Mouse (Mus musculus): ENCODE measurements at regions not wholly inside any gene's neighbourhood (a gene's known extent, or its start where the extent isn't known, plus 50 kb on each side); places are given as distances from the start of the nearest gene placed in this dataset.
A peak's percentile ranks its signal among the peaks of the same experiment; 100 is the strongest.

DNA sequence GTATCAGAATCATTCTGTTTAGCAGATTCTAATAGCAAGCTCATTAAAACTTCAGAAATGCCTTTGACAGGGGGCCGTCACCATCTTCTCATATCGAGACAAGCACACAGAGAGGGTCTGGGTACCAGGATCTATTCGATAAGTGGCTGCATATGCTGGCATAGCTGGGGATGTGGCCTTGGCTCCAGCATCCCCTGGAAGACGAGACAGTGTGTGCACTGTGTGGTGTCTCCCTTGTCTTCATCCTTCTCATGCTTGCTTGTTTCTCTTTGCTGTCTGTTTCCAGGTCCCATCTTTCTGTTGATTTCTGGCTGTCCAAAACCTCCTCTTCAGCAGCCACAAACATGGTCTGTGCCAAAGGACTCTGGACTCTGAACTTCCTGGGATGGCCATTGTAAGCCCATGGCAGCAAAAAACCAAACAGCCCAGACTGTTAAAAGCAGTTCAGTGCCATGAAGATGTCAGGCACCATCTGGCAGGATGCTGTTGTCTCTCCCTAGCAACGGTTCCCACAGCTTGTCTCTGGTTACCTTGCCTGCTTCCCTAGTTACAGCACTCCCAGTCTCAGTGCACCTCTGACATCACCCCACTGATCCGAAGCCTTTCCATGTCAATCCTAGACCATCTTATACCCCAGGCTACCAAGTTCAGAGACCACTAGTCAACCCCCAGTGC lies 56.5 kb downstream of the Kctd12 start:
- intact Hi-C loops (cut with DNase I): no loop called here
- DNase-seq (ENCODE audit: extremely low spot score in 1 of 2, low spot score in 2 of 2): peak in 1 of 2 experiments; percentile 28

DNA sequence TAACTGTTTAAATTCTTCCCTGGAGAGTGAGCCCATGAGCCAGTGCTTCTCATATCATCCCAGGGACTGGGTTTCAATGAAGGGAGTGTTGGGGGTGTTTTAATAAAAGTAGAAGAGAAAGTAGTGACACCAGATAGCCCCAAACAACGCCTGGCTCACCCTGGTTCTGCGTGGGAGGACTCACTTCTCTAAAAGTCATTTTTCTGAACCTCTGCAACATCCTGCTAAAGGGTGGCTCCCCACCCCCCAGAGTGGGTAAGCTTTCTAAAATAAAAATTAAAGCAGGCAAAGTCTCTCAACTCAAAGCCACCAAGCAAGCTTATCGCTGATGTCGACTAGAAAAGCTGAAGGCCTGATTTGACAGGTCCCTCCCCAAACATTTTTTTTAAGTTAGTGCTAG lies 57.8 kb downstream of the Kctd12 start:
- DNase-seq (ENCODE audit: extremely low spot score in 1 of 2, low spot score in 2 of 2): no peak
- intact Hi-C loops (cut with DNase I): no loop called here

DNA sequence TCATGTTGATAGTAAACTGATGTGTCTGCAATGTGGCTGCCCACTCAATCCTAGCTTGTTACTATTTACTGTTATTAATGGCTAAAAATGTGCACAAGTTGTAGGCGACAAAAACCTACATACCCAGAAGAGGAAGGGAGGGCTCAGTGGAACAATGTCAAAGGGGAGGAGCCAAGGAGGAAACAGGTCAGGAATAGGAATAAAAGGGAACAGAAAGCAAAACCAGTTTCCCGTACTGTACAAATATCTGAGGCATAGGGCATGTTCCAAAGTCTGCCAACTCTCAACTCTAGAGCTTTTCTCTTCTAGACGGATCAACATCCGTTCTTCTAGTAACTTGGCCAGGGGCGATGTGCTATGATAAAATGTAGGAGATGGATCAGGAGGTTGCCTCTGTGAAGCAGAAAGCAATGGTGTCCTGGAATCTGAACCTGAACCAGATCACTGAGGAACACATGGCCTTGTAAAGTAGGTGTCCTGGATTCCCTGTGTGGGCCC lies 59.9 kb downstream of the Kctd12 start:
- intact Hi-C loops (cut with DNase I): no loop called here
- no peak for DNase-seq (ENCODE audit: extremely low spot score in 1 of 2, low spot score in 2 of 2)

DNA sequence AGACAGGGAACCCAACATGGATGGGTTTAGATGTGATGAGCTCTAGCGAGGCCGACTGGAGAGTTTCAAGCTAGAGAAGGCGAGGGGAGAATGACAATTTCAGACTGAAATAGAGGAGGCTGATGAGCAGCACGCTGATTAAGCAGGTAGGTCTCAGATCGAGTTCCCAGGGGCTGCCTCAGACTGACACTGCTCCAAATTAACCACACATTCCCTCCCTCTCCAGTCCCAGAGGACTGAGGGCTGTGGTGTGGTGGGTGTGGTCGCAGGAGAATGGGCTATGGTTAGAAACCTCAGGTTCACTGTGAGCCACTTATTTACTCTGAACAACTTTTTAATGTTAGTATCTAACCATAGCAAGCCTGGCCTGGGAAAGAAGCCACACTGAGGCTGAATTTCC lies 62.0 kb downstream of the Kctd12 start:
- intact Hi-C loops (cut with DNase I): no loop called here
- DNase-seq (ENCODE audit: extremely low spot score in 1 of 2, low spot score in 2 of 2): no peak

DNA sequence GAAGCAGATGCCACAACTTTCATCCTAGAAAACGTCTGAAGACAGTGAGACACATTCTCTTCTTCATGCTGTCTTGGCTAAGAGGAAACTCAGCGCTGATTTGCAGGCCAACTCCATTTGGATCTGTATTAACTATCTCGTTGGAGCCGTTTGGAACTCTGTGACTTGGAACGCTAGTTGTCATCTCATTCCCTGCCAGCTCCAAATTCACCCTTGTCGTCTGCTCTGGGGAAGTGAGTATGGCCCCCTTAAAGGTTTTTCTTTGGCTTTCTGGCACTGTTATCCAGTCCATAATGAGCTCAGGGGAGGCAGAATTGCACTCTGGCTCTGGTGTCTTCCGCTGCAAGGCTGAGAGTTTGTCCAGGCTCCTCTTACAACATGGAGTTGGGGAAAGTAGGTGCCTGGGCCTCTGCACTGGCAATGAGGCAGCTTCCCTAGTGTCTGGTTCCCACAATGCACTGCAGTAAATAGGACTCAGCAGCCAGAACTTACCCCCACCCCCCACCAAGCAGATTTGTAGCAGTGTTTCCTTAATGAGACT lies 63.1 kb downstream of the Kctd12 start:
- DNase-seq (ENCODE audit: extremely low spot score in 1 of 2, low spot score in 2 of 2): no peak
- intact Hi-C loops (cut with DNase I): no loop called here

DNA sequence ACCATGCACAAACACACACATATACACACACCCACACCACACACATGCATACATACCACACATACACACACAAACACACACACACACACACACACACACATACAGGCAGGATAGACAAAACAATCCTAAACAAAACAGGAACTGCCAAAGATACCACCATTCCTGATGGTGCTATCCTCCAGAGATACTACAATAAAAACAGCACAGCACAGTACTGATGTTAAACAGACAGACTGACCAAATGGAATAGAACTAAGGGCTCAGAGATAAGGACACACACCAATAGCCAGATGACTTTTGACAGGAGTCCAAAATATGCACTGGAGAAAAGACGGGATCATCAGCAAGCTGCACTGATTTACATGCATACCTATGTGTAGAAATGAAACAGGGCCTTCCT lies 64.5 kb downstream of the Kctd12 start:
- intact Hi-C loops (cut with DNase I): no loop called here
- DNase-seq (ENCODE audit: extremely low spot score in 1 of 2, low spot score in 2 of 2): no peak

DNA sequence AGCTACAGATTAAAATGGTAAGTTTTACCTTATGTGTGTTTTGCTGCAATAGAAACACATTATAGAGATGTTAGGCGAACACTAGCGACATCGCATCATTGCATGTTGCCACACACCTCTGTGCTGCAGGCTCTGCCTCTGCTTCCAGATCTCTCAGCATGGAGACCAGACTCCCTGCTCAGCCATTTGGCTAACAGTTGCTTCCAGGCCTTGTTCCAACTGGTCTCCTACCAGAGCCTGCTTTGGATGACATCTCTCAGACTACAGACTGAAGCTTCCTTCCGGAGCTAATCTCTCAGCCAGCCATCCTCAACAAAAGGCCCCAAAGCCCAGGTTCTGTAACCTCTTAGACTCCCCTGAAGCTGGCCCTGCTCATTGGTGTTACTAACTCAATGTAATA lies 66.5 kb downstream of the Kctd12 start:
- intact Hi-C loops (cut with DNase I): no loop called here
- DNase-seq (ENCODE audit: extremely low spot score in 1 of 2, low spot score in 2 of 2): no peak

DNA sequence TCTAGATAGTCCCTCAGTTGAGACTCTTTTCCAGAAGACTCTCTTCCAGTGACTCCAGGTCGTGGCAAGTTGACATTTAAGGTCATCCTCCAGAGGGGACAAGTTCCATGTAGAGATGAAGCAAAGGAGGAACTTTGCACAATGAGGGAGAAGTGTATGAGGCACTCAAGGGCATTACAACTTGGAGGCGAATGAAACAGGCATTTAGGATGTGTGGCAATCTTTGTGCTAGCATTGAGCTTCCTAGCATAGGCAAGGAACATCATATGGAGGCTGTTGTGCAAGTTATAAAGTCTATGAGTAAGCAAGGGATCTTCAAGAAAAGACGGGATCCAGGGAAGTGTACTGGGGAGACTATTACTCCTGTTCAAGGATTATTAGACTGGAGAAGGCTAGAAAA lies 70.9 kb downstream of the Kctd12 start:
- intact Hi-C loops (cut with DNase I): no loop called here
- DNase-seq (ENCODE audit: extremely low spot score in 1 of 2, low spot score in 2 of 2): no peak

DNA sequence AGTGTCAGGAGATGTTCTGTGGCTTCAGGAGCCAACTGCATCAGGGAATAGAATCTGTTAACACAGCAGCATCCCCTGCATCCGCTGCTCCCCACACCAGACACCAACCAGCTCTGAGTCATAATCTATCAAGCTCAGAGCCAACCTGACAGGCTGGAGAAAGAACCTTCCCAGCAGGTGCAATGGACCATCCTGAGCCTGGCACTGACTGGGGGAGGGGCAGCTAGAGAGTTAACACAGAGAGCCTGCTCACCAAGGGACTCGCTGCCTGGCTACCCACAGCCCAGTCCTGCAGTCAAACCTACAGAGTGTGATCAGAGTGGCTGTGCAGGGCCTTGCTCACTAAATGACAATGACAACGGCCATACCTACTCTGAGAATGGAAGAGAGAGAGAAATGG lies 73.4 kb downstream of the Kctd12 start:
- intact Hi-C loops (cut with DNase I): no loop called here
- no peak for DNase-seq (ENCODE audit: extremely low spot score in 1 of 2, low spot score in 2 of 2)

DNA sequence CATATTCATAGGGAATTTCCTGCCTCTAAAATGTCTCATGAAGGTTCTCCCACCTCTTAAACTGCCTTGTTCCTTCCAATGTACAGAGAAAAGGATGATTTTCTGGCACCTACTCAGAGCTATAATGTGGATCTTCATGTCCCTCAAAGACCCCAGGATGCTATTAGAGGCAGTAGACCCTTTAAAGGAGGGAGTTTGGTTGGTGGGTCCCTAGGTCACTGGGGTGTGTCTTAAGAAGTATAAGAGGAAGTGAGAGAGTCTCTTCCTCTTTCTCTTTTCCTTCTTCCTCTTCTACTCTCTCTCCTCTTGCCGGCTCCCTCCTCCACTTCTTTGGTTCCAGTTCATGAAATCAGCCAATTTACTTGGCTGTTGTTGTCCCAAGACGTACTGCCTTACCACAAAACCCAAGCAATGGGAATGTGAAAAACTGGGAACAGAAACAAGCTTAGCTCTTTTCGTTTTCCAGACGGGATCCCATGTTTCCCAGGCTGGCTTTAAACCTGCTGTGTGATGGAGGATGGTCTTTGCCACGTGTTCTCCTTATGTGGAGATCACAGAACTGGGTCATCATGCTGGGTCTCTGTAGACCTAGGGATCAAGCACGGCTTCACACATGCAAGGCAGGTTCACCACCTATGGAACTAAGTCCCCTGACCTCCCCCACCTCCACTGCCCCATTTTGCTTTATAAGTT lies 74.9 kb downstream of the Kctd12 start:
- intact Hi-C loops (cut with DNase I): no loop called here
- no peak for DNase-seq (ENCODE audit: extremely low spot score in 1 of 2, low spot score in 2 of 2)

DNA sequence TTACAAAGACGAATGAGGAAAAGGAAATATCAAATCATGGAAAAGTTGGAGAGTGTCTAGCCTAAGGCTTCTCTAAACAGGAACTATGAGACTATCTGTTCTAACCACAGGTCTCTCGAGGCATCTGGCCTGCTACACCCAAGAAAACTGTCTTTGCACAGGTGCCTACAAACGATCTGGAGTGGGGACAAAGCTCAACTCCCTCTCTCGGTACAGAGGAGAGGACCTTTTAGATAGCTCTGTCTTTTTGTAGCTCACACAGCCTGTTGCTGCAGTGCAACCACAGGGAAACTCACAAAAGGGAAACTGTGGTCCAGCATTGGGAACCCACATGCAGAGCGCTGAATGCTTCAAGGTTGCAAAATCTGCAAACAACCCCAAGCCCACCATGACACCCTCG lies 75.6 kb downstream of the Kctd12 start:
- DNase-seq (ENCODE audit: extremely low spot score in 1 of 2, low spot score in 2 of 2): no peak
- intact Hi-C loops (cut with DNase I): no loop called here

DNA sequence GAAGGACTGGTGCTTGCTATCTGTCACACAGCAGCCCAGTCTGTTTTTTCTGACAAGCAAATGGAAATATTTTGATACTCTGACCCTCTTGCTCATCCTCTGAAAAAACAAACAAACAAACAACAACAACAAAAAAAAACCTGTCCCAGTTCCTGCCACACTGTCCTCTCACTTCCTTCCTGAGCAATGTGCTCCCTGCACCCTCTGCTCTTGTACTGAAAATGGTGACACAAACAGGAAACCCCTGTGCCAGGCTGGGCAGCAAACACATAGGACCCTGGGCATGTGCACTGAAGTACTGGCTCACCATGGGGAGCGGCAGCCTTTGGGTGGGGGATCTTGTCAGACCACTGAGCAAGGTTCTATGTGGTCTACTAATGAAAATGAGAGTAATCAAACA lies 76.2 kb downstream of the Kctd12 start:
- intact Hi-C loops (cut with DNase I): no loop called here
- no peak for DNase-seq (ENCODE audit: extremely low spot score in 1 of 2, low spot score in 2 of 2)

DNA sequence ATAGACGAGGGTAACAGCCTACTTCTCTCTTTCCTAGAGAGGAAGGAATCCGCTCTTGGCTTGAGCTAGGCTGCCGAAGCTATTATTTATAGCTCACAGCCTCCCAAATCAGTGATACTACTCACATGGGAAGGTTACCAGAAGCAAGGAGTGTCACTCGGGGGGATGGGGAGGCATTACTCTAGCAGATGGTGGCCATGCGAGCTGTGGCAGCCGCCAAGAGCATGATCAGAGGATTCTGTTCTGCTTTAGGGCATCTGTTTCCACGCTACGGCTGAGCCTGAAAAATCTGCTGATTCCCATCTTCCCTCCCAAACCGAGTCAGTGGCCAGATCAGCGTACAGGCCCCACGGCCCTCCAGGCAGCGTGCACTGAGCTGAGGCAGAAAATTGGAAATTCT lies 79.5 kb downstream of the Kctd12 start:
- peak; percentile 71 to 78 for DNase-seq (ENCODE audit: extremely low spot score in 1 of 2, low spot score in 2 of 2)
- intact Hi-C loops (cut with DNase I): no loop called here

DNA sequence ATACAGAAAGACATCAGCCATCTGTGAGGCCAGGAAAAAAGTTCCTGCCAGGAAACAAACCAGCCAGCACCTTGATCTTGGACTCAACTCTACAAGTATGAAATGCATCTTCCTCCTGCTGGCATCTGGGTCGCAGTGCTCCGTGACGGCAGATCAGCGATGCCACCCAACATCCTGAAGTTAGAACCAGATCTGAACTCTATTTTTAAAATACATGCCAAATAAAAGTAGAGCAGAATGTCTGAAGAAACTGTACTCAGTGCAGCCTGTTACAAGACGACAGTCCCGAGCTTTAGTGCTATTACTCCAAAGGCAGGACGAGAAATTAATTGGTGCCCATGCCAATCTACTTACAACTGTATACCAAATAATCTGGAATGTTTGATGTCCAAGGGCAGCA lies 80.2 kb downstream of the Kctd12 start:
- no peak for DNase-seq (ENCODE audit: extremely low spot score in 1 of 2, low spot score in 2 of 2)
- intact Hi-C loops (cut with DNase I): no loop called here

DNA sequence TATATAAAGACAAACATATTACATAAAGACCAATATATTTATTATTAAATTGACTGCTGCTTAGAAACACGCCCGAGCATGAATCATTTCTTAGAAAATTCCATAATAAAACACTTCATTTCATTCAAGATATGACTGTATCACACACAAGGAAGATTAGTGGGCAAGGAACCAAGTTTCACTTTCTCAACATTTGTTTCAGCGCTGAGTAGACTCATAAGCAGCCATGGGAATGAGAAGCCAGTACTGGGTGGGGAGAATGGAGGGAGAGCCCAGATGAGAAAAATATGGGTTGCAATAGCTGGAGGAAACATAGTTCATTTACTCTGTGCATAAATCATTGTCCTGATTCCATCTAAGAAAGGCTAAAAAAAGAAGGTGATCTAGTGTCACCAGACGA lies 84.0 kb downstream of the Kctd12 start:
- no peak for DNase-seq (ENCODE audit: extremely low spot score in 1 of 2, low spot score in 2 of 2)
- intact Hi-C loops (cut with DNase I): no loop called here

DNA sequence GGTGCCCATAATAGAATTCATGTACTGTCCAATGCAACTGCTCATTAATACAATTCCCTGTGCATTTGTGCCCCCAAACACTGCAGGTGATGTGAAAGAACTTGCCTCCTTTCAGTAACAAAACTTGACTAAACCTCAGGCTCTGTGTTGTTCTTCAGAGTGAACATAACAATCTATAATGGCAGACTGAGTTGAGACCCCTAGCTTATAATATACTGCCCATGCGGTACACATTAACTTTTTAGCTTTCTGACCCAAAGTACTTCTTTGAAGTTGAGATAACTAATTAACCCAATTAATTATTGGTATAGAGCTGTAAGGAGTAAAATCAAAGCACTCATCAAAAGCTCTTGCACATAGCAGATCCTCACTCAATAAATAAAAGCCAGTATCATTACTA lies 85.4 kb downstream of the Kctd12 start:
- intact Hi-C loops (cut with DNase I): no loop called here
- DNase-seq (ENCODE audit: extremely low spot score in 1 of 2, low spot score in 2 of 2): no peak

DNA sequence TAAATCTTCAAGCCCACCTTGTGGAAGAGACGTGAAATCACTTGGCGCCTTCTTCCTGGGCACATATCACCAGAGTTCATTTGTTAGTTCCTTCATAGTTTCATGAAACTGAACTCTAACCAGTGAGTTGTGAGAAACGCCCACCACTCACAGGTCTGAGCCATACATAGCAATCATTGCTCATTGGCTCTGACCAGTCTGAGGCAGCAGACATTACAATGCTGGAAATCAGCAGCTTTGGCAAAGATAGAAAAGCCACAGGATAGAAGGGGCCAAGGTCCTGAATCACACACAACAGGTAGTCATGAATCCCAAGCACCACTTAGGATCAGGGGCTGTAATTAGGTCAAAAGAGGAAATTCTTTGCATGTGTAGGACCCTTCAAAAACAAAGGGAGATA lies 85.9 kb downstream of the Kctd12 start:
- DNase-seq (ENCODE audit: extremely low spot score in 1 of 2, low spot score in 2 of 2): no peak
- intact Hi-C loops (cut with DNase I): no loop called here

DNA sequence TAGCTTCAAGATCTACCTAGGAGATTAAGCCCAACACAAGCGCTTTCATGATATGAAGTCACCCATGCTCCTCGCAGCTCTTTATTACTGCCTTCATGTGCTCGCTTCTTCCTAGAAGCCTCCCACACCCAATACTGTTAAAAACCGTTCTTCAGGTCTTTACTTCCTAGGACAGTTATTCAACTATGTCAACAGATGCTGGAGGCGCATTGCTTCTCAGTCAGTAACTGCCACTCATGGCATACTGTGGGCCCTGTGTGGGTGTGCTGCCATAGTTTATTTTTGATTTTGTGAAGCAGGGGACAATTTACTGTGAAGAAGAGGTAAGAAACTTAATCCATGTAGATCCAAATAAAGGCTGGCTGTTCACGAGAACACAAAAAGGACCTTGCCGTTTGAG lies 89.2 kb downstream of the Kctd12 start:
- no peak for DNase-seq (ENCODE audit: extremely low spot score in 1 of 2, low spot score in 2 of 2)
- intact Hi-C loops (cut with DNase I): no loop called here

DNA sequence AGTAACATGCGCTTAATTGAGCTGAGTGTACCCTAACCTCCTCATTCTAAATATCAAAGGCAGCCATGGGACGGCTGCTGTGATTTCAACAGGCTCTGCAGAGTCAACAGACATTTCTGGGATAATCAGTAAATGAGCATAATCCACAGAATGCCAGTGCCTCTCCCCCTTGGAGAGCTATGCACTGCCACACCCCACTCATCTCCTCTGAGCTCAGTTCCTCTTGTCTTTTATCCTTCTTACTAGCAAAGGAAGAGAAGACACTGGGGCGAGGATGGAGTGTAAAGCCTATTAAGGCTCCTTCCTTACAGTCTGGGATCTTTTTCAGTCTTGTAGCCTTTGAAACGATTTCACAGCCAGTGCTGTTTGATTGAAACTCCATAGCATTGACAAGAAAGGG lies 90.9 kb downstream of the Kctd12 start:
- intact Hi-C loops (cut with DNase I): no loop called here
- no peak for DNase-seq (ENCODE audit: extremely low spot score in 1 of 2, low spot score in 2 of 2)

DNA sequence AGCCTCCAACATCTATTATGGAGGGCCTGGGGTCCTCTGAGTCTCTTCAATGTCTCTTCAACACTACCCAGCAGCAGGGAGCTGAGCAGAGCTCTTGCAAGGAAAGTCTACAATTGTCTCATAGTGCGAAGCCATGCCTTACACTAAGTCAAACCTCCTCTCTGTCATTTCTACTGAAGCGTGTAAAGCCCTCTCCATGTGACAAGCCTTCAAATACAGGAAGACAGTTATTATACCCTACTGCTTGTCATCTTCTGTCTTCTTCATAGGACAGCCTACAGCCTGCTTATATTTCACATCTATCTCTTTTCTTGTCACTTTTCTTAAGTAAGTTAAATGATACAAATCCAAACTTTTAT lies 97.2 kb downstream of the Kctd12 start:
- intact Hi-C loops (cut with DNase I): no loop called here
- no peak for DNase-seq (ENCODE audit: extremely low spot score in 1 of 2, low spot score in 2 of 2)

Data from left cerebral cortex, postnatal 10 days (tissue).